Mouse (Mus musculus) left cerebral cortex, postnatal 10 days (tissue): ENCODE data around the gene Ehbp1. TPM values are rescaled to one million over a fixed set of nuclear protein-coding genes. Genes with fewer than 3 reads are reported as not detected.

Experiments
- DNase-seq, 2 experiments: peaks; one replicate each; pipeline ENCODE4 v3.0.0; 2021 to 2022; ENCODE audit warnings: low spot score in 2 of 2, mixed read lengths in 1 of 2; ENCODE audit errors: extremely low spot score in 1 of 2
- intact Hi-C: fragments of 180-260 bp; cut with DNase I; formaldehyde crosslinking; loops from one replicate; pipeline ENCODE4 v1.15.1; 2025
- total RNA-seq, 2 experiments: library from RNA; stranded (reverse); gene quantifications; 2 replicates each; pipeline ENCODE4 v1.2.3; 2021

The Ehbp1 gene
- total RNA-seq, 2 experiments from 2014 or later, result 66.2 to 68.6 TPM

DNA sequence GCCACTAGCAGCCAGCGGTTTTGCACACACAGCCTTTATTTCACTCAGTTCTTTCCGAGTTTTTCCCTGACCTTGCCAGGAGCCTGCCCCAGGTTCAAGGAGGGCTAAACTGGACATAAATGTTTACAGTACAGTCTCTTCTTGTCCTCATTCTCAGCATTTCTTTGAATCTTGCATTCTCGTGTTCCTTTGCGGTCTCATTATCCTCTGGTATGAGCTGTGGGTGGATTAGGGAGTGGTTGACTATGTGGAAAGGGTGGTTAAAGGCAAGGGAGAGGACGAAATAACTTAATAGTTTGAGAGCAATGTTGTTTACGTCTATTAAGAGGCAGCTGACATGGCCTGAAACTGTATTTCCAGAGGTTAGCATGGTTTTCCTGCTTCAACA, 54.6 kb downstream of the Ehbp1 start:
- intact Hi-C loops, result no loop called here
- no peak for DNase-seq

DNA sequence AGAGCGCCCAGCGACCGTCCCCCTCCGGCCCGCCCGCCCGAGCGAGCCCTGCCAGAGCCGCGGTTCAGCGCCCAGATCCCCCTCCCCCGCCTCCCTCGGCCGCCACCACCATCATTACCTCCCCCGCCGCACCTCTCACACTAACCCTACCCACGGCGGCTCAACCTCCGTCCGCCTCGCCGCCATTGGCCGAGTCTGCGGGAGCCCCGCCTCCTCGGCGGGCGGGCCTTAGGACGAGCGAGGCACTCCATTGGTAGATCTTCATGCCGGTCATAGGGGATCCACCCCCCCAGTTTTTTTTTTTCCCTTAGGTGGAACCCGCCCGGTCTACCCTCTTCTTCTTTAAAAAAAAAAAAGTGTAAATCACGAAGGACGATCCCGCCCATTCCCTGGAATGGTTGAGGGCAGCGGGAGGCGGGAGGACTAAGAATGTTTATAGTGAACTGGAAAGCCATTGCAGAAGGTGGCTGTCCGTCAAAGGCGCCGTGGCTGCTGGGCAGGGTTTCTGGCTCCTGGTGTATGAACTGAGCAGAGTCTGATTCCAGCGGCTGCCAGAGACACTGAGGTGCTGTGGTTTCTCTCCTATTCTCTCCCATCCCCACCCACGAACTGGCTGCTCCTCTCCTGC, 55.1 kb downstream of the Ehbp1 start:
- peak; percentile 95 to 96 for DNase-seq
- intact Hi-C loops, result no loop called here

DNA sequence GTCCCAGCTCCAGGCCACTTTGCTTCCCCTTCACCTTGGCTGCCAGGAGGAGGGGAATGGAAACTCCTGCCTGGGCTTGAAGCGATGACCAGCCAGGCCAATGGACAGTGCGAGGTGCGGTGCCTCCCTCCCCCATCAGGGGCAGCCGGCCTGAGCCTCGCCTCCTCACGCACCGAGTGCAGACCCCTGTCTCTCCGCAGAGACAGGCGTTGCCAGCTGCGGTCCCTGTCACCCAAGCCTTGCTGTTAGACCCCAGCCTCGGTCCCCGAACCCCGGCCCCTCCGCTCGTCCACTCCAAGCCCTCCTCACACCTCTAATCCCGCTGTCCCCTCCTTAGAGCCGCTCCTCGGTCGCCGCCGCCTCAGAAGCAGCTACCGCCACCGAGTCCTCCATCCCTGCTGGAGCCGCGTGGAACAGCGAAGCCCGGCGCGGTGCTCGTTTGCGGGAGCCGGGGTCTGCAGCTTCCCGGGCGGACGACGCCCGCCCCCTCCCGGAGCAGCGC, 55.7 kb downstream of the Ehbp1 start:
- intact Hi-C loops, result no loop called here
- DNase-seq, result peak in 1 of 2 experiments; percentile 74

DNA sequence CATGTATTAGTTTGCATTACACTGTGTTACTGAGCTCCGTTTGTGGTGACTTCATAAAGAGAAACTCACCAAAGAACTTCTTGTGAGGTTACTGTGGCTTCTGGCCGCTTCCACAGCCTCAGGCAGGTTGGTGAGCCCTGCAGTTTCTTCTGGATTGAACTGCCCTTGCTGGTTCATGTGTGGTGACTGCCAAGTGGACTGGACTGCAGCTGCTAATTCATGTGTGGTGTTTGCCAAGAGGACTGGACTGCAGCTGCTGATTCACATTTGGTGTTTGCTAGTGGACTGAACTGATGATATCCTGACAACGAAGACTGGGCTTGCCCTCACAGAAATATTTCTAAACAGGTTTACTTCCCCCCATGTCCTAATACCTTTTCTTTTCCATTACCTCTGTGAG, 65.4 kb downstream of the Ehbp1 start:
- intact Hi-C loops, result no loop called here
- DNase-seq, result no peak

DNA sequence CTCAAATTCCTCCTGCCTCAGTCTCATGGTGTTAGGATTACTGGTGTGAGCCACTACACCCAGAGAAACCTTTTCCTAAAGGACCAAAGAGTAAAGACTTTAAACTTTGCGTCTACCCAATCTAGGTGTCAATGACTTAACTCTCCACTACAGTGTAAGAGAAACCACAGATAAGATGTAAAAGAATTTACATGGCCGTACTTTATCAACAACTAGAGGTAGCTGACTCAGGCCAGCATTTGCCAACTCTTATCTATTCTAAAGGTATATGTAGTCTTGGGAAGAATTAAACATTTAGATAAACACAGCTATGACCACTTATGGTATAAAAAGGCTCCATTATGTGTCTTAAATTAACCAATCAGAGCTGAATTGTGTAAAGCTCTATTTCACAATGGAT, 67.9 kb downstream of the Ehbp1 start:
- intact Hi-C loops, result no loop called here
- no peak for DNase-seq

DNA sequence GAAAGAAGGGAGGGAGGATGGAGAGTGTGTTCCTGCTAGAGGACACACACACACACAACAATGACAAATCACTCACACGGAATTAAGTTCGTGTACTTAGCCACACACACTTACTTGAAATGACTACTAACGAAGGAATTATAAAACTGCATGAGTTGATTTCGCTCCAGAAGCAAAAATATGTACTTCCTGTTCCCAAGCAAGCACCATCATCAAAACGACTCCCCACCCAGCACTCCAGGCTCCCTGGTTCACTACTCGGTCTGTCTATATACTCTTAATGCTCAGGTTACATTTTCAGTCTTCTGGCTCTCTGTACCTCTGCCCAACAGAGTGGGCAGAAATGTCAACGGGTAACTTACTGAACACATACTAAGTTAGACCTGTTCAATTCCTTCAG, 68.7 kb downstream of the Ehbp1 start:
- intact Hi-C loops, result no loop called here
- DNase-seq, result no peak

DNA sequence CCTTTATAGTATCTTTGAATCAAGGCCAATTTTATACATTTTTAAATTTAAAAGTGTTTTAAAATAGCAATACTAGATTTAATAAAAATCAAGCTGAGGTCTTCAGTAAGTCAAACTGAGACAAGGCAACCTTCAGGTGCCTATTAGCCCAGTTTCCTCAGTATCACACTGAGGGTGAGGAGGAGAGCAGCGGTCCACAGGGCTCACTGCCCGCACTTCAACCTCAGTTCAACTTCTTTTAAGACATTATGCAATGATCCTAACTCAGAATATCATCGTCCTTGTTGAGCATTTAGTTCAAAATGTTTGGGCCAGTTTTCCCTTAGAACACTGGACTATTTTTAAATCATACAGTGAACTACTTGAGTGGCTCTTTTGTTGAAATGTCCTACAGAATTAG, 70.2 kb downstream of the Ehbp1 start:
- intact Hi-C loops, result no loop called here
- no peak for DNase-seq

DNA sequence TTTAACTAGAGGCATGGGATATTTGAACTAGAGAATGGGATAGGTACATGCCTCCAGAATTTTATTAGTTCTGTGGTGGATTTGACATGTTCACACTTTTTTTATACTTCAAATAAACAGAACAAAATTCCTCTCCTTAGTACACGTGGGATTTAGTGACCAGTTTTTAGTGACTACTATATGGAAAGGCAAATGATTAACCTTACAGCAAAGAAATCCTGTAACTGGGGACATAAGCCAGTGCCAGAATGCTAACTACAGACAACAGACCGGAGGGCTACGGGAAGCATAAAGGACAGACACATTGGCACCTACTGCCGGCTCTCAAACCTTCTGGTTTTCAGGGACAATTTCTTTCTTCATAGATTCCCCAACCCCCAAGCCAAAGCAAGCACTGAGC, 72.4 kb downstream of the Ehbp1 start:
- intact Hi-C loops, result no loop called here
- no peak for DNase-seq

DNA sequence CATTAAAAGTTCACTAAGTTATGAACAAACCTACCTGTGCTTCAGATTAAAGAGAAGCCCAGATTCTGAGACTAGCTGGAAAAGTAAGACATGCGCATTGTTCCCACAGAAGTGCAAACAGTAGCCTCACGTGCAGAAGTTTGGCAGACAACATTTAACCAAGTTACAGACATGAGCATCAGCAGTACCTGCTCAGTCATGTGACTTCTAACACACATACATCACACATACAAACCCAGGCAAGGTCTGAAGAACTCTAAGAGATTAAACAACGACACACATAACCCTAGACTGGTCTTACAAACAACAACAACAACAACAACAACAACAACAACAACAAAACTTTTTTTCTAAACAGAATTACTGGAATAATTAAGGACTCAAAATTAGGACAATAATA, 72.9 kb downstream of the Ehbp1 start:
- DNase-seq, result no peak
- intact Hi-C loops, result no loop called here

DNA sequence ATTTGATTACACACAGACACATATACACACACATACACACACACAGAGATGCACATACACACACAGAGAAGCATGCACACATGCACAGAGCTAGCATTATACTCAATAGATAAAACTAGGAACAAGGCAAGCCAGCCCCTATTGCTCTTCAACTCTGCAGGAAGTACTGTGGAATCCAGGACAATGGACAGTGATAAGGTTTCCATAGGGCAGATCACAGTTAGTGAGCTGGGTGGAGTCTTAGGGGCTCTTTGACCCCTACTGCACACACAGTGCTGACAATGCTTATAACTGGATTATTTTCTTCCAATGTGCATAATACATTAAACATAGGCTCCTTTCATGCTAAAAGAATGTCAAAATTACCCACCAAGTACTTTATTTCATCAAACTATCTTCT, 75.1 kb downstream of the Ehbp1 start:
- DNase-seq, result no peak
- intact Hi-C loops, result no loop called here

DNA sequence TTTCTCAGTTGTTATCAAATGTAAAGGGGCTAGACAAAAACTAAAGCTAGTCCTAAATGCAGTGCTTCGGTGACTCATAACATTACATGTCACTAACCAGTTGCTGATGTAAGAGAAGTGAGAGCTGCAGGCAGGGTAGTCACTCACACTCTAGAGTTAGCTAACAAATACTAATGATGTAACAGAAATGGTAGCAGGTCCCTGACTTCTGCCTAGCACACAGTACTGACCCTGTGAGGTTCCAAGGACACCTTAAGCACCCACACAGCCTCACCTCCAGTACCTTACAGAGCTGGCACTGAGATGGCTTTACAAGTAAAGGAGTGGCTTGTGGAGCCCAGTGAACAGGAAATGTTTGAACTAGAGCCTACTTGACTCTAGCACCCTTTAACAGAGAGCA, 86.7 kb downstream of the Ehbp1 start:
- intact Hi-C loops, result no loop called here
- DNase-seq, result no peak

DNA sequence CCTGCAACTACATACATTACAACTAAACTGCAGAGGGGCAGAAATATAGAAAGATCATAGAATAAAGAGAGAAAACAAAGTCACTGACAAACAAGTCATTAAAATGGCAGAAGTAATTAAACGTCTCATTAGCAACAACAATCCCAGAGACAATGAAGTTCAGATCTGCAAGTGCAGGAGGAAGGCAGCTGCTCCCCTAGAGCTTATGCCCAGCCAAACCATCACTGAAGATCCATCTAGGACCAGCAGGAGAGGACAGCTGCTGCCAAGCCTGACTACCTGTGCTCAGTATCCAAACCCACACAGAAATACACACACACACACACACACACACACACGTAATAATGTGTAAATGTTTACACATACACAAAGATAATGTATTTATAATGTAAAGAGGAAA, 92.7 kb downstream of the Ehbp1 start:
- intact Hi-C loops, result no loop called here
- DNase-seq, result no peak

DNA sequence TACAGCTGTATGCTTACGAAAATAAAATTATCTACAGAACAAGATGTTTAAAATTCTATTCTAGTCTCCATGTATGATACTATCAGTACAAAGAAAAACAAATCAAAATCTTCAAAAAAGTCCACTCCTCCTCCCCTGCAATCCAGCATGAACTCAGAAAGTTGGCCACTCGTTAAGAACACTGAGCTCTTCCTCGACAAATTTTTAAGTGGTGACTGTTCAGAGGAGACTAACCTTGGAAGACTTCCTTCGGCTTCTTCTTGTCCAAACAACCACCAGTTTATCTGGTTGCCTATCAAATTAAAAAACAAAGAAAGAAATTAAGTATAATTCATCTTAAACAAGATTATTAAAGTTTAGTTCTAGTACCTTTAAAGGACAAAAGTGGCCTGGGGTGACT, 94.4 kb downstream of the Ehbp1 start:
- intact Hi-C loops, result no loop called here
- no peak for DNase-seq

DNA sequence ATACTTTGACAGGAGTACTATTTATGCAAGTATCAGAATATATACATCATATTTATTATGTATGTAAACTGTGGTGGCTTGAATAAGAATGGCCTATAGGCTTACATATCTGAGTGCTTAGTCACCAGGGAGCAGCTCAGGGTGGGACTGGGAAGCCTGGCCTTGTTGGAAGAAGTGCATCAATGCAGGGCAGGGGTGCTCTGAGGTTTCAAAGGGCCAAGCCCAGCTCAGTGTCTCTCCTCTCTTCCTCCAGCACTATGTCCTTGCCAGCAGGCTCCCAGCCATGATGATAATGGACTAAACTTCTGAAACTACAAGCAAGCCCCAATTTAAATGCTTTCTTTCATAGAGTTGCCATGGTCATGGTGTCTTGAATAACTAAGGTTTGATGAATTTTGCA, 95.0 kb downstream of the Ehbp1 start:
- intact Hi-C loops, result no loop called here
- no peak for DNase-seq

DNA sequence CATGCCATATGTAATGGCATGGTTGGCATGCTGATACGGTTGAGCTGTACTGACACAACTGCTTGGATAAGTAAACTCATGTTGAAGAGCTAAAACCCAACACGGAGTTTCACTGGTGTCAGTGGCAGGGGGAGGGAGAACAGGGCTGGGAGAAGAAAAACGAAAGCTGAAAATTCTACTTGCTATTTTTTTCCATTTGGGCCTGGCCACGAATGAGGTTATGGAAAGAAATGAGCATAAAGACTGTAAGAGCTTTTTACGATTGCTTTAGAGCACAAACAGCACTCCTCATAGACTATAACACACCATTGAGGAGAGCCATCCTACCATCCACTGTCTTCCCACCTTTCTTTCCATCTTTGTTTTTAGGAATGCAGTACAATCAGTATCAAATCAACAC, 106.5 kb downstream of the Ehbp1 start:
- DNase-seq, result no peak
- intact Hi-C loops, result no loop called here

DNA sequence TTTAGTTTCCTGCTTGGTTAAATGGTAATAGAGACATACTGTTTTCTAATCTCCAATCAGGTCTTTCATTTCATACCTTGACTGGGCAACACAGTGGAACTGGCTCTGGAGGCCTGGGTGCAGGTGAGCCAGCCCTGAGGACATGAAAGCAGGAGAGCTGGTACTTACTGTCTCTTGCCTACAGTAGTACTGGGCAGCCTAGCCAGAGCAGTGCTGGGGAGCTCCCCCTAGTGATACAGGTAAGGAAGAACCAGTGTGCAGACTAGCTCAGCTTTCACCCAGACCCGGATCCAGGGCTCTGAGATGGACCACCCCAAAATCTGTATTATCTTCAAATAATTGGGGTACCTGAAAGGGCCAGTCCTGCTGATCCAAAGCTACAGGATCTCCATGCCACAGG, 107.4 kb downstream of the Ehbp1 start:
- intact Hi-C loops, result no loop called here
- no peak for DNase-seq

DNA sequence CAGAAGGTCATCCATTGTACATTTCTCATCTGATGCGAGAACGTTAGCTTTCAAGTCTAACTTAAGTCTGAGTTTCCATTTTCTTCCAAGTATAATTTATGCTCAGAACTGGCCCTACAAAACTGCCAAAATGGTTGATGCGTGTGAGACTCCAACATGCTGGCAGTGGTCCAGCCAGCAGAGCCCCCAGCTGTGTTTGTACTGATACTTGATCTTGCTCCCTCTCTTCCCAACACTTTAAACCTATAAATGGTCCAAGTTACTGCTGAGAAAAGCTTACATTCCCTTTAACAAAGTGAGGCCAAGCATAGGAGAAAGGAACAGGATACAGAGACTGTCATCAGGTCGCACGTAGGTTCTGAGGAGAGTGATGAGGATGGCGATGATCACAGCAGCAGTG, 111.2 kb downstream of the Ehbp1 start:
- DNase-seq, result no peak
- intact Hi-C loops, result no loop called here

DNA sequence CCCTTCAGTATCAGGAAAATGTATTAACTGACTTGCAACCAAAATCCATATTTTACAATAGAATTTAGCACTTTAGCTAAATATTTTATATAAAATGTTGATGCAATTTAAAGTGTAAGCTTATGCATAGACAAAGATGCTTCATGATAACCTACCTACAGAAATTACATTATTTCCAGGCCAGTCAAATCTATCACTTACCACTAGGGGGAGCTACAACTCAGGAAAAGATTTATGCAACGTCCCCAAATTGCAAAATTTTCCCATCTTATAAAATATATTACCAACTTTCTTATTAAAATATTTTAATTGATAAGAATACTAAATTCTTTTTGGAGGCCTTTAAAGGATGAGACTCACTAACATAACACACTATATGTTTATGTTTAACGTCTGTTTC, 116.5 kb downstream of the Ehbp1 start:
- DNase-seq, result peak in 1 of 2 experiments; percentile 30
- intact Hi-C loops, result loop anchor here (2.0 to 10.0 kb wide), 3 partner anchors 279 to 749 kb away; partner anchors contain the start of gene Zrsr1

DNA sequence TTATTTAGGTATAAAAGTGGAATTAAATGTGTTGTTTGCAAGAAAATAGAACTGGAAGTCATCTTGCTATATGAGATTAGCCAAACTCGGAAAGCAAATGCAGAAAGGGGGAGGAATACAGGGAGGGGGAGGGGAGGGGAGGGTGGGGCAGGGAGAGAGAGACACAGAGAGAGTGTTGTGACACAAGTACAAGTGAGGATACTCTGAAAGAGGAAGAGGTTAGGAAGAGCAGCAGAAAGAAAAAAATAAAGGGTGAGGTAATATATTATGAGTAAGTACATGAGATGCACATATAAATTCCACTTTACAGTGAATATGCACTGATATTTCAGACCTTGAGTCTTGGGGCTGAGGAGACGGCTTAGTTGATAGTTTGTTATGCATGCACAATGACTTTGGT, 123.9 kb downstream of the Ehbp1 start:
- no peak for DNase-seq
- intact Hi-C loops, result no loop called here

DNA sequence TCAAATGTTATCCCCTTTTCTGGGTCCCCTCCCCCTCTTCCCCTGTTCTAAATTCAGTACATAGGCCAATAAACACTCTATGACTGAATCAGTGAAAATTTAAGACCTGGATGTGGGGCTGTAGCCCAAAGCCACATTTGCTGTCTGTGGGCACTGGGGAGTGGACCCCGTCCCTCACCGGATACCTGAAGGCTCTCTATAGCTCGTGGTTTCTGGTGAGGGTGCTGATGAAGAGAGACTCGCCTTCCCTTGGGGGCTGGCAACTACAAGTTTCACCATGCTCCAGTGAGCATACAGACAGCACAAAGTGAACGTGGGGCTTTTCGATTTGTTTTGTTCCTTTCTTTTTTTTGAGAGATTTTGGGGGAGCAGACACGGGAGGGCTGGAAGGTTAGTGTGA, 125.2 kb downstream of the Ehbp1 start:
- intact Hi-C loops, result no loop called here
- no peak for DNase-seq

DNA sequence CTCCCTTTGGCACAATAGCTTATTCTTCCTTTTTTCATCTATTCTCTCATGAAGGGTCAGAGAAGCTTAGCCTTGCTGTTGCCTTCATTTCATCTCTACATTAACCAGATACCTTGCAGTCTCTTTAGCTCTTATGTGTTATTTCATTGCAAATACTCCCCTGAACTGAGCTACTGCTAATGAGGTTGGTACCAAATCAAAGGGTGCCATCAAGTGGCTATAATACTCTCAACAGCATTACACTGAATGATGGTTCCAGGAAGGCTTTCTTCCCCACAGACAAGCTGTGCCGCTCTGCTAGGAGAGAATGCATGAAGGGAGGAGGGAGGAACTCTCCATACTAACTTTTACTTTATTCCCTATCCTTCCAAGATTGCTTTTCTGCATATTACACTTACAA, 135.5 kb downstream of the Ehbp1 start:
- peak in 1 of 2 experiments; percentile 42 for DNase-seq

More for the DNA sequence above, 135.5 kb downstream of the Ehbp1 start:
- intact Hi-C loops, result loop anchor here (5.0 to 10.0 kb wide), 2 partner anchors 549 to 592 kb away; no protein-coding TSS in a partner anchor
